Mouse (Mus musculus) thymus, postnatal 36 days (tissue): ENCODE results near the gene 6720489N17Rik.
A peak's percentile ranks its signal among the peaks of the same experiment; 100 is the strongest.
"Not testable (repeated sequence)": the region's sequence is repeated elsewhere in the genome, so short reads cannot be mapped to it uniquely, and the experiment has no call there.

ENCODE experiments used
- DNase-seq, 2 experiments: peaks; one replicate each; pipeline ENCODE4 v3.0.0; 2022; ENCODE audit warnings: mixed read lengths in 2 of 2

The 6720489N17Rik gene

DNA sequence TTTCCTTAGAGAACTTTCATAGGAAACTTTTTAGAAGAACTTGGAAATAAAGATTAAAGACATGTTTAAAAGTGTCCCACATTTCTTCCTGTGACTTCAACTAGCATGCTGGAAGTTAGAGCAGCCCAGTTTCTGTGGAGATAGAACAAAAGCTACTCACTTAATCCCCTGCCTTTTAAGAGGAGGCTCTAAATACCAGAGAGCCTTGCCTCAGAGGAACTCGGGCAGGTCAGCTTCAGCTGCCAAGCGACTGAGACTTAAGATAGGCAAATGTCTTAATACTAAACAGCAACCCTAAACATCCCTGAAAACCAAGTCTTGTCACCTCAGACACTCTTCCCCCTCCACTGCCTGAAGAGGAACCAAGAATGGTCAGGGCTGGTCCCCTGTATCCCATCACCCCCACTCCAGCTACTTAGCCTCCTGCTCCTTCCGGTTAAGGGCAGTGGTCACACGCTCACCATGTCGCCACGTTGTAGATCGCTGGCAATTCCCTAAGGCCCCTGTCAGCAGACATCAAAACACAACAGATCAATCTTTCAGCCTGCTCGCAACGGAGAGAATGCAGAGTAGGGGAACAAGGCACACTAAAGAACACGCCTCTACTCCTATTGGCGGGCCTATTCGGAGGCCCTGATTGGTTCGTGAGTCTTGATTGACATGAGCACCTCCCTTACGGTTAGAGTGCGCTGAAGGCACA is at the start of gene 6720489N17Rik:
TSS of gene 6720489N17Rik (minus strand) at position 606 of the 700 bp plus-strand sequence.
- peak; percentile 82 to 86 for DNase-seq

- no peak for DNase-seq
These were observed 29.4 kb upstream of the 6720489N17Rik start for GRCm38 (mm10) chr13:62653369-62653743.

DNA sequence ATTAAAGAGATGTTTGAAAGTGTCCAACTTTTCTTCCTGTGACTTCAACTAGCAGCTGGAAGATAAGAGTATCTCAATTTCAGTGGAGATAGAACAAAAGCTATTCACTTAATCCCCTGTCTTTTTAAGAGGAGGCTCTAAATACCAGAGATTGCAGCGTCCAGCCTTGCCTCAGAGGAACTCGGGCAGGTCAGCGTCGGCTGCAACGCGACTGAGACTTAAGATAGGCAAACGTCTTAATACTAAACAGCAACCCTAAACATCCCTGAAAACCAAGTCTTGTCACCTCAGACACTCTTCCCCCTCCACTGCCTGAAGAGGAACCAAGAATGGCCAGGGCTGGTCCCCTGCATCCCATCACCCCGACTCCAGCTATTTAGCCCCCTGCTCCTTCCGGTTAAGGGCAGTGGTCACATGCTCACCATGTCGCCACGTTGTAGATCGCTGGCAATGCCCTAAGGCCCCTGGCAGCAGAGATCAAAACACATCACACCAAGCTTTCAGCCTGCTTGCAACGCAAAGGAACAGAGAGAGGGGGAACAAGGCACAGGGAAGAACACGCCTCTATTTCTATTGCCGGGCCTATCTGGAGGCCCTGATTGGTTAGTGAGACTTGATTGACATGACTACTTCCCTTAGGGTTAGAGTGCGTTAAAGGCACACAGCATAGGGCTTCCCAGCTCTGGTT is 28.8 kb upstream of the 6720489N17Rik start:
- peak; percentile 57 to 70 for DNase-seq

DNA sequence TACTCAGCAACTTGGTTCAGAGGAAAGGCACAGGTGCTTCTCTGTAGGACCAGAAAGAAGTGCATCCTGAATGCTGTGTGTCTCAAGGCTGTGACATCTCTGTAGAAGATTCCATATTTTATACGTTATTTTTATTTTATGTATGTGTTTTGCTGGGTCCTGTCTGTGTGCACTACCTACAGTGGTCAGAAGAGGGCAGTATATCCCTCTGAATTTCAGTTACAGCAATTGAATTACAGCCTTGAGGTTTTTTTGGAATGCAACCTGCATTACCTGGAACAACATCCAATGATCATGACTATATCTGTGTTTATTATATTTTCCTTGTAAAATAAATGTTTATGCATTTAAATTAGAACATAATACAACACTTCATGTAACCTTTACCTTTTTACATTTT is 3.1 kb upstream of the 6720489N17Rik start:
- not testable (repeated sequence) for DNase-seq

DNA sequence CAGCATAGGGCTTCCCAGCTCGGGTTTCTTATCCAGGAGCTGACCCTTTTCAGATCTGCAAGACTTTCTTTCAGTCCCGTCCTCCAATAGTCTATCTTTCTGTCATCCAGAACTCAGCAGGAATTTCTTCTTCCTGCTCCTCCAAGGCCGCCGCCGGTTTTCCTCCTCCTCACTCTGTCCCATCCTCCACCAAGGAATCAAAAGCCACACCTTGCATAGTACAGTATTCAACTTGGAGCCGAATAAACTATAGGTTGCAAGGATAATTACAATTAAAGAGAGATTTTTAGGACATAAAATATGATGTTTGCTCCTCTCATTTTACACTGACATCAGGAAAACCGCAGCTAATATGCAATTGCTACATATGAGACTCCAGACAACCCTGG is 289 bp upstream of the 6720489N17Rik start:
- DNase-seq, result not testable (repeated sequence)

DNA sequence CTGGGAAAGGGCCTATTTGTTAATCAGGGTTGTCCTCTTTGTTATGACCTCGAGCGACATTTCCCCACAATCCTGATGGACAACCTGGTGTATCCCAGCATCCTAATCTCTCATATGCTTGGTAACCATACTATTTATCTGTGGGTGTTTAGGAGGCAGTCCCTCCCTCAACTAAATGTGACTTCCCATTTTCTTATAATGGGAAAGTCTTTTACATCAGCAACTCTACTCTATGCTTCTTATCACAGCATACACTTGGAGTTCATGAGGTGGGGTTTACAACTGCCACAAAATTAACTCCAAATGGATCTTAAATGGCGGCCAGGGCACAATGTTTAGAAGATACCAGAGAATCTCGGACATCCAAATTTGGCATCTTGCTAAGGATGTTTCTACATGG is 6.5 kb downstream of the 6720489N17Rik start:
- DNase-seq, result not testable (repeated sequence)

DNA sequence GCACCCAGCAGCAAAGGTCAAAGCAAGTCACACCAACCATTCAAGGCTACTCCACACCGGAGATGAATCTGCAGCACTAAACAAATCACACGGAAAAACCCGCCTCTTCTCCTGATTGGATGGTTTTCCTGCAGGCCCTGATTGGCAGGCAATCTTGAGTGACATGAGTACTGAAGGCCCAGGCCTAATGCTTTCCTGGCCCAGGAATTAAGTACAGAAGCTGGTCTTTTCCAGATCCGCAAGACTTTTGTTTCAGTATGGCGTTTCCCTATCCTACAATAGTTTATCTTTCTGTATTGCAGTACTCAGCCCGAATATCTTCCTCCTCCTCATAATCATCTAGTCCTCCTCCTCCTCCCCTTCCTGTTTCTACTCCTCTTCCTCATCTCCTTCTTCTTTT is 52.9 kb downstream of the 6720489N17Rik start, which contains the start of gene Zfp934:
TSS of gene Zfp934 (minus strand) at position 101 of the 400 bp plus-strand sequence.
- not testable (repeated sequence) for DNase-seq

DNA sequence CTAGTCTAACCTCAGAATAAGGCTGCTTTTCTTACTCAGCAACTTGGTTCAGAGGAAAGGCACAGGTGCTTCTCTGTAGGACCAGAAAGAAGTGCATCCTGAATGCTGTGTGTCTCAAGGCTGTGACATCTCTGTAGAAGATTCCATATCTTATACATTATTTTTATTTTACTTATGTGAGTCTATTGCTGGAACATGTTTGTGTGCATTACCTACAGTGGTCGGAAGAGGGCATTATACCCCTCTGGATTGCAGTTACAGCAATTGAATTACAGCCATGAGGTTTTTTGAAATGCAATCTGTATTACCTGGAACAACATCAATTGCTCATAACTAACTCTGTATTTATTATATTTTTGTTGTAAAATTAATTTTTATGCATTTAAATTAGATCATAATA is 62.3 kb downstream of the 6720489N17Rik start:
- DNase-seq, result peak in 1 of 2 experiments; percentile 2

- peak; percentile 74 to 80 for DNase-seq
These were observed 65.5 kb downstream of the 6720489N17Rik start, which contains the start of gene Zfp935 for GRCm38 (mm10) chr13:62558189-62559110. Zfp935 (minus strand) TSS chr13:62558511.
